Mouse (Mus musculus) mouse trophoblast stem cell (cell line): ENCODE results near the gene Msh6.
"Not testable (repeated sequence)": the region's sequence is repeated elsewhere in the genome, so short reads cannot be mapped to it uniquely, and the experiment has no call there.

Source experiments
- in situ Hi-C, 2 experiments: fragments of 300-500 bp; cut with MseI, MboI; formaldehyde crosslinking; loops; 2 replicates in 1 of 2; 3 replicates in 1 of 2; pipeline ENCODE4 v1.15.1; 2025

Msh6 gene

DNA sequence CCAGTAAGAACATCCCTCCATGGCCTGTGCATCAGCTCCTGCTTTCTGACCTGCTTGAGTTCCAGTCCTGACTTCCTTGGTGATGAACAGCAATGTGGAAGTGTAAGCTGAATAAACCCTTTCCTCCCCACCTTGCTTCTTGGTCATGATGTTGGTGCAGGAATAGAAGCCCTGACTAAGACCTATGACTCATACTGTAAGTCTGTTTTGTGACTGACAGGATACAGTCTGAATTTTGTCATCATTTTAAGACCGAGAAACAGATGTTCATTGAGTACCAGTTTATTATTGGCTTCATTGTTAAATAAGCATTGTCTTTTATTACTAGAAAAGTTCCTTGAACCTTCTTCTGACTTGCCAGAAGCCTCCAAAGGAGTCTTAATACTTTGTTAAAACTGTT is 4.8 kb downstream of the Msh6 start:
- in situ Hi-C loops: not testable (repeated sequence)

DNA sequence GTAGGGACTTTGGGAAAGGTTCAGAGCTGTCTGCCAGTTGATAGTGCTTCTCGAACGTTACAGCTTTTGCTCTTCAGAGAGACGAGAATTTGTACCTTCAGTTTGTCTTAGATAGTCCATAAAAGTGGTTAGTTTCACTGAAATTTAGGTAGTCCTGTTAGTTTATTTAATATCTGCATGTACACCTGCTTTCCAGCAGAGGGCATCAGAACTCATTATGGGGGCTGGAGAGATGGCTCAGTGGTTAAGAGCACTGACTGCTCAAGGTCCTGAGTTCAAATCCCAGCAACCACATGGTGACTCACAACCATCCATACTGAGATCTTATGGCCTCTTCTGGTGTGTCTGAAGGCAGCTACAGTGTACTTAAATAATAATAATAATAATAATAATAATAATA is 7.2 kb downstream of the Msh6 start:
- in situ Hi-C loops: no loop called here

DNA sequence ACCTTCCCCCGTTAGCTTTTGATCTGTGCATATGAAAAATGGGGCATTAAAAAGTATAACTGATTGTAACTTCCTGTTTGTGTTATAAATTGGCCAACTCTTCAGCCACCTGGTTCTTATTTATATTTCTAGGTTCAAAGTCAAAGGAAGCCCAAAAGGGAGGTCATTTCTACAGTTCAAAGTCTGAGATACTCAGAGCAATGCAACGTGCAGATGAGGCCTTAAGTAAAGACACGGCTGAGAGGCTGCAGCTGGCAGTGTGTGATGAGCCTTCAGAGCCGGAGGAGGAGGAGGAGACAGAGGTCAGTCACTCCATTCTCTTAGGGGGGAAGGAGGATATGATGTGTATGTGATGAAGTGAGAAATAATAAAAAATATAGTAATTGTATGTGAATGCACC is 8.5 kb downstream of the Msh6 start:
- in situ Hi-C loops: no loop called here

DNA sequence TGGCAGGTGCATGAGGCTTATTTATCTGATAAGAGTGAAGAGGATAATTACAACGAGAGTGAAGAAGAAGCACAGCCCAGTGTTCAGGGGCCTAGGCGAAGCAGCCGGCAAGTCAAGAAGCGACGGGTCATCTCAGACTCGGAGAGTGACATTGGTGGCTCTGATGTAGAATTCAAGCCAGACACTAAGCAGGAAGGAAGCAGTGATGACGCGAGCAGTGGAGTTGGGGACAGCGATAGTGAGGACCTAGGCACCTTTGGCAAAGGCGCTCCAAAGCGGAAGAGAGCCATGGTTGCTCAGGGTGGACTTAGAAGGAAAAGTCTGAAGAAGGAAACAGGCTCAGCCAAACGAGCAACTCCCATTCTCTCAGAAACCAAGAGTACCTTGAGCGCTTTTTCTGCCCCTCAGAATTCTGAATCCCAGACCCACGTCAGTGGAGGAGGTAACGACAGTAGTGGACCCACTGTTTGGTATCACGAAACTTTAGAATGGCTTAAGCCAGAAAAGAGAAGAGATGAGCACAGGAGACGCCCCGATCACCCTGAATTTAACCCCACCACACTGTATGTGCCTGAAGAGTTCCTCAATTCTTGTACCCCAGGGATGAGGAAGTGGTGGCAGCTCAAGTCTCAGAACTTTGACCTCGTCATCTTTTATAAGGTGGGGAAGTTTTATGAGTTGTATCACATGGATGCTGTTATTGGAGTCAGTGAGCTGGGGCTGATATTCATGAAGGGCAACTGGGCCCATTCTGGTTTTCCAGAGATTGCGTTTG is 9.8 kb downstream of the Msh6 start:
- in situ Hi-C loops: no loop called here

DNA sequence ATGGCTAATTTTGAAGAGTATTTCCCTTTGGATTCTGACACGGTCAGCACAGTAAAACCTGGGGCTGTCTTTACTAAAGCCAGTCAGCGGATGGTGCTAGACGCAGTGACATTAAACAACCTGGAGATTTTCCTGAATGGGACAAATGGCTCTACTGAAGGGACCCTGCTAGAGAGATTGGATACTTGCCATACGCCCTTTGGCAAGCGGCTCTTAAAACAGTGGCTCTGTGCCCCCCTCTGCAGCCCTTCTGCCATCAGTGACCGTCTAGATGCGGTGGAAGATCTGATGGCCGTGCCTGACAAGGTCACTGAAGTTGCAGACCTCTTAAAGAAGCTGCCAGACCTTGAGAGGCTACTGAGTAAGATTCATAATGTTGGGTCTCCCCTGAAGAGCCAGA is 11.1 kb downstream of the Msh6 start:
- in situ Hi-C loops: no loop called here

DNA sequence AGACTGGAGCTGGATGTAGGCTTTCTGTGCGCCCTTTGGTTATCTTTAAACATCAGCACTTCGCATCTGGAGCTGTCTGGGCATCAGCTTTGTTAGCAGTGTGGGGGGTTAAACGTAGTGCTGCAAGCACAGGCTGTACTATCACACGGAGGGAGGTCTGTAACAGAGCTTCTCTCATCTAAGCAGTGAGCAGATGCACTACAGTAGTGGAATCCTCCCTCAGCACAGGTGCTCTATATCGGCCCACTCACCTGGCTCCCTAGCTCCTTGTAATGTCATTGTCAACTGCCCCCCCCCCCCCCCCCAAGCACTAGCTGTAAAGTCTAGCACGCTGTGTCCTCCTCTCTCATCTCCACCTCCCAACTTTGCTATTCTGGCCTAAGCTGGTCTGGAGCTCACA is 12.6 kb downstream of the Msh6 start:
- in situ Hi-C loops: no loop called here

DNA sequence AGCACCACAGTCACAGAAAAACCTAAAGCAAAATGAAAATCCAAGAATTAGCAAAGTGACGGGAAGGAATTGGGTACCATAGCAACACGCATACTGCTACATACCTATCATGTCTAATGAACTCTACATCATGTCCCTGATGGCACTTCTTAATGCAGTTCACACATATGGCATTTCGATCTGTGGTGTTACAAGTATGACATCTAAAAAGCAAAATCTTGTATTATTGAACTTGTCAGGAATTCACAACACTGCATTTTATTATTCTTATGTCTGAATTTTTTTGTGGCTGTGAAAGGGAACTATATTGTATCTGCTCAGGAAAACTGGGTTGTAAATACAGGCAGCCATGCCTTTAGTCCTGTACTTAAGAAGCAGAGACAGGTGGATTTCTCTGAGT is 17.3 kb downstream of the Msh6 start:
- in situ Hi-C loops: no loop called here

DNA sequence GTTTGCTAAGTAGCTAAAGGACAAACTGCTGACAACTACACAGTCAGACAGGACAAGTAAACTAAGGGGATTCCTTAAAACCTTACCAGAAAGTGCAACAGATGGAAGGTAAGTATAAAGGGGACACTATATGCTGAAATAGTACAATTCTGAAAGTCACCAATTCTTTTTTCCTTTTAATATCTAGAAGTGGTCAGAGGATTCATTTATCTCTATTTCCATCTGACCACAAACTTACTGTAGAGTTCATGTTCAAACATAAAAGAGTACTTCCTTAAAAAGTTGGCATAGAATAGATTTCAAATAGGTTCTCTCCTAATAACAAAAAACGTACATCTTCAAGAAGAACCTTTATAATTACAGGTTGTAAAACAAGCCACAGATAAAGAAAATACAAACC is 18.5 kb downstream of the Msh6 start:
- in situ Hi-C loops: no loop called here

DNA sequence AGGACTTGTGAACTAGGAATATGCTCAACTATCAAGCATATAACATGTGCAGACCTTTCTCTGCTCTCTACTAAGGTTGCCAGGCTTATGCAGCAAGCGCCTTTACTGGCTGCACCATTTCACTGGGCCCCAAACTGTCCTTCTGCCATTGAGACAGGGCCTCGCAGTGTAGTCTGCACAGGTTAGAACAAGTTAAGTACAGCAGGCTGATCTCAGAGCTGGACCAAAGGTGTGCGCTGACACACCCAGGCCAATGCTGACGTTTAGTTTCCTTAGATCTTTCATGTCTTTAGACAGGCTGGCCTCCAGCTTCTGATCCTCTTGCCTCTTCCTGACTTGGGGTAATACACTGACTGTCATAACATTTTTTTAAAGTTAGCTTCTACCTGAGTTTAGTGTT is 22.9 kb downstream of the Msh6 start:
- in situ Hi-C loops: no loop called here

DNA sequence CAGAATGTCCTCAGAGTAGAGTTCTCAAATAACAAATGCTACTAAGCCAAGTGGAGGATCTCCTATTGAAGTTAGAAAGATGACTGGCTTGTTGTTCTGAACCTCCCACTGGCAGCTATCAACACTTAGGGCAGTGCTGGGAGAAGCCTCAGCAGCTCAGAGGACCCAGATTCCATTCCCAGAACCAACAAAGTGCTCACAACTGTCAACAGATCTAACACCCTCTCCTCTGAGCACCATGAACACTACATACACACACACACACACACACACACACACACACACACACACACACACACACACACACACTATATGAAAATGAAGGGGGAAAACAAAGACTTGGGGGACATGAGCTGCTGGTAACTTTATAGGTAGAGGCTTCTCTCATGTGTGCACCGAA is 30.0 kb downstream of the Msh6 start:
- in situ Hi-C loops: no loop called here

DNA sequence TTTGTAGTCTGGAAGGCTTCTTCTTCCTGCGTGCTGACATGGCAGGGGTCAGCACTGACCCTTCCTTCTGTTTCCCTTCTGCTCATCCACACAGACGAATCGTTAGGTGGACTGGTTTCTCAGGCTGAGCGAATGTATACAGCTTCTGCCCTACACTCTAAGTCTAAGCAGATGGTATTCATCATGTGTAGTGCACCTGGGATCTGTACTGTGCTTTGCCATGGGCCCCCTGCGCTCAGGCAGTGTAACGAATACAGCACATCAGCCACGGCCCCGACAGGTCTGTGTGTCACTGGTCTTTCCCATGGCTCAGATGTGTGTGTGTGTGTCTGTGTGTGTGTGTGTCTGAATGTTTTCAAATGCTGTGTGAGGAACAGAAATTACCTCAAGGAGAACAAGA is 32.1 kb downstream of the Msh6 start:
- in situ Hi-C loops: no loop called here

DNA sequence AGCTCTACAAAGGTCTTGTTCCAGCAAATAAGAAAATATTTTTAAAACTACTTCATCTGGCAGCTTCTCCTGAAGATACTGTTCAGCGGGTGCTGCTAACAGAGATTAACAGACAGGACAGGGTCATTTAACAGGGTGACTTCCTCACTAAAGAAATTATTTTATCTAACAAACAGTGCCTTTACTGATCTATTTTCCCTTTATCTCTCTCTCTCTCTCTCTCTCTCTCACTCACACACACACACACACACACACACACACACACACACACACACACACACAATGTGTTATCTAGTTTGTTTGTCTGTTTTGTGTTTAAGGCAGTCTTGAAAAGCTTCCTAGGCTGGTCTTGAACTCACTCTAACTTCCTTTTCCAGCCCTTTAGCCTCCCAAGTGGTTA is 39.6 kb downstream of the Msh6 start:
- in situ Hi-C loops: no loop called here

DNA sequence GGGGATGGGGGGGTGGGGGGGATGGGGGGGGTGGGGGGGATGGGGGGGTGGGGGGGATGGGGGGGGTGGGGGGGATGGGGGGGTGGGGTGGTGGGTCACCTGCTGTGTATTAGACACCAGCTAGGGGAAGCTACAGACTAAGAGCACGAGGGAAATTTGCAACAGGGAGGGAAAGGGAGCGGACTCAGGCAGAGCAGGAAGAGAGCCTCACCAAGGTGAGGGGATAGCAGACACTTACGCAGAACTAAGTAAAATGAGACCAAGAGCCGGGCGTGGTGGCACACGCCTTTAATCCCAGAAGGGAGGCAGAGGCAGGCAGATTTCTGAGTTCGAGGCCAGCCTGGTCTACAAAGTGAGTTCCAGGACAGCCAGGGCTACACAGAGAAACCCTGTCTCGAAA is 41.2 kb downstream of the Msh6 start:
- in situ Hi-C loops: not testable (repeated sequence)

DNA sequence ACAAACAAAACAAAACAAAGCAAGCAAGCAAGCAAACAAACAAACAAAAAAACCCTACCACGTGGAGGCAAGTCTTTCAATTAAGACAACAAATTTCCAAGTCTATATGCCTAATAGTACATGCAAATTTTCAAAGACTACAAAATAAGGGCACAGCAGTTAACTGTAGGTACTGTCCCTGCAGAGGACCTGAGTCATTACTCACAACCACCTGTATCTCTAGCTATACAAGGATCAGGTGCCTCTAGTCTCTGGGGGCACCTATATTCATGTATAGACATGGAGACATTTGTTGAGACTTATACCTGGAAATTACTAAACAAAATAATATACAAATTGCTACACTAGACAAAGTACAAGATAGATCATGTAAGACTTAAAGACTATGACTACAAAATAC is 49.1 kb downstream of the Msh6 start:
- in situ Hi-C loops: no loop called here

DNA sequence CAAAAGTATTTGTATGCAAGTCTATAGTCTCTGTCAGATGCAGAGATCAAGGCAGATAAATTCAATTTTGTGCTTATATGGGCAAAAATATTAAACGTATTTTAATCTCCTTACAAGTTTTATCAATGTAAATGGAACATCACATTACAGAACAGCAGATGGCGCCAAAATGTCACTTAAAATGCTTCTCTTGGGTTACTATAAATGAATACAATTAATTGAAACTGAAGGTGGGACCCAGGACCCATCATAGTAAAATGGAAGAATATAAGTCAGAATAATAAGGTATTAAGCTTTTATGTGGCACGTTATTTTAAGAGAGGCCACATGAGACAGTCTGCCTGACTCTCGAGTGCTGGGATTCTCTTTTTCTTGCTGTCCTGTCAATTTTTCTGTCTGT is 50.4 kb downstream of the Msh6 start:
- in situ Hi-C loops: no loop called here

DNA sequence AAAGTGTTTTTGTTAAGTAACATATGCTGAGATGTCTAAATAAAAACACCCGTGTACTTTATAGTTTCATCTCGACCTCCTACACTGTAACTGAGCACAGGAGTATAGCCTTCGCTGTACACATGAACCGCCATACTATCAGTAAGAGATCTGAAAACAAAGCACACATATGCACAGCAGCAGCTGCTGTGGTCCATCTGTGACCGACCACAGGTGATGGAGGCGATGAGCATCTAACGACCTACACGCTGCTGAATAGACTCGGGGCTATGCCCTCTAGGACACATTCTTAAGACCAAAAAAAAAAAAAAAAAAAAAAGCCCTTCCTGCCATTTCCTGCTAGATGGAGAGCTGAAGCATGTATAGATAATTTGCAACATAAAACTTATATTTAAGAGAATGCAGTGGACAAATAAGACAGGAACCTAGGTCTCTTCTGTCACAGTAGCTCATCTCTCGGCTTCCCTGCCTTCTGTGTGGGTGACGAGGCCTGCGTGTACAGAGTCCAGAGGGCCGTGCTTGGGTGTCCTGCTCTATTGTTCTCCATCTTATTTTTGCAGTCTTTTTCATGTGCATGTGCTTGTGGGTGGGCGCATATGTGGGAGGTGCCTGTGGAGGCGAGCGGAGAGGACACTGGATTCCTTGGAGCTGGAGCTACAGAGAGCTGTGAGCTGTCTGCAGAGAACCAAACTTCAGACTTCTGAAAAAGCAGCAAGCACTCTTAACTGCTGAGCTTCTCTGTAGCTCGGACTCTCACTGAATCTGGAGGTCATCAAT is 54.5 kb downstream of the Msh6 start:
- in situ Hi-C loops: no loop called here

DNA sequence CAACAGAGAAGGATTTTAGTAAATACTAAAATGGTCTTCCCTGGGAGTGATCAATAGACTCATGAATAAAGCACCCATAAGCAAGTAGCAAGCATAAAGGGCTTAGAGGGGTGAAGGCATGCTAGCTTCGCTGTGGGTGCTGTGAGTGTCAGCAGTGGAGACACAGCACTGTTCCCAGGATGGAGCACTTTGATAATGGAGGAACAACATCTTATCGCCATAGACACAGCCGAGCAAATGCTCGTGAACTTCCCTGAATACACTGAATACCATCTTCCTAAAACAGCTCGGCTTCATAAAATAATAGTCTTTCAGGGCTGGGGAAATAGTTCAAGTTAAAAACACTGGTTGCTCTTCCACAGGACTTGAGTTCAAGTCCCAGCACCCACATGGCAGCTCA is 56.9 kb downstream of the Msh6 start:
- in situ Hi-C loops: no loop called here

DNA sequence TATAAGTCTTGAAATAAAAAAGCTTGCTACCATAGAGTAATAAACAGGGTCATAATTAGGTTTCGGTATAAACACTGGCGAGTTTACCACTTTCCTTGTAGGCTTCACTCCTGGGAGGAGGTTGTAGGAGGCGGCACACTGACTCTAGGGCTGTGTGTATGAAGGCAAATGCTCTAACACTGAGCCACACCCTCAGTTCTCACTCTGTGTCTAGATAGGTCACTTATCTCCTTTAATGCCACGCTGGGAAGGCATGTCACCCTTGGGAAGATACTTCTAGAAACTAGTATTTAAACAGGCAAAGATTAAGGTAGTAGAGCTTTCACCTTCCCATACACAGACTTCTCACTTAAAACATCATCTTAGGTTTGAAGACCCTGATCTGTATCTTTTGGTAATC is 59.6 kb downstream of the Msh6 start:
- in situ Hi-C loops: no loop called here
